Mouse (Mus musculus): Measurements from ENCODE around the gene Tcf21. TPM values are rescaled to one million over a fixed set of nuclear protein-coding genes. Genes with fewer than 3 reads are reported as not detected.

Tcf21 gene
- total RNA-seq, 2 experiments from 2014 or later, result not detected

GRCm38 (mm10) chr10:22816237-22816762 is 3.7 kb downstream of the Tcf21 start:
- no peak for DNase-seq (ENCODE audit: low spot score in 2 of 2)

- DNase-seq (ENCODE audit: low spot score in 2 of 2), result no peak
Observed at GRCm38 (mm10) chr10:22815461-22816236, 4.3 kb downstream of the Tcf21 start.

DNA sequence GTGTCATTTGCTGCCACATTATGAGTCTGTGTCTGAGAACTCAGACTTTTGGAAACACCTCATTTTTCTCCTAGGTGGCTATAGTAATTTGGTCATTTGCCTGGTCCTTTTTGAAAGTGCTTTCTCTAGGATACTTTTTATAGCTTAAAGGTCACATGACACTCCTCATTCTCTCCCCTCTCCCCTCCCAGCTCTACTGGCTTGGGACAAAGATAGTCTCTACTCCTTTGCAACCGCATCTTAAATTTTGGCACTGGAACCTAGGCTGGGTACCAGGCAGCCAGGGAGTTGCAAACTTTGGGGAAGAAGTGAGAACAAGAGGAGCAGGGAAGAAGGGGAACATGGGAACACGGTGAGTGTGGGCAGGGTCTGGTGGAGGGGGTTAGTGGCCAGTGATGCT is 5.2 kb downstream of the Tcf21 start:
- no peak for DNase-seq (ENCODE audit: low spot score in 2 of 2)

DNA sequence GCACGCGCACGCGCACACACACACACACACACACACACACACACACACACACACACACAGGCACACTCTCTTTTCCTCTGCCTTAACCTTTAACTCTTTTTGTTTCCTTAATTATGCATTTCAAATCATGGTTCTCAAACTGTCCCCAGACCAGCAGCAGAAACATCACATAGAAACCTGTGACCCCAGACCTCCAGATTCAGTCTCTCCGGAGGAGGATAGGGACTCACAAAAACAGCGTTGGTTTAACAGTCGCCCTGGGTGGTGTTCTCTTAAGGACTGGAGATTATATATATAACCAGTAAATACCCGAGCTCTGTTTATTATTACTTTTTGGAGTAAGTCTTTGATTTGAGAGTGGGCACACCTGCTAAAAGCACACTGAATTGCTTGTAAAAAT is 5.7 kb downstream of the Tcf21 start:
- DNase-seq (ENCODE audit: low spot score in 2 of 2), result no peak

GRCm38 (mm10) chr10:22813317-22813960 is 6.5 kb downstream of the Tcf21 start:
- no peak for DNase-seq (ENCODE audit: low spot score in 2 of 2)

- no peak for DNase-seq (ENCODE audit: low spot score in 2 of 2)
Observed at GRCm38 (mm10) chr10:22811921-22812320, 8.1 kb downstream of the Tcf21 start.

DNA sequence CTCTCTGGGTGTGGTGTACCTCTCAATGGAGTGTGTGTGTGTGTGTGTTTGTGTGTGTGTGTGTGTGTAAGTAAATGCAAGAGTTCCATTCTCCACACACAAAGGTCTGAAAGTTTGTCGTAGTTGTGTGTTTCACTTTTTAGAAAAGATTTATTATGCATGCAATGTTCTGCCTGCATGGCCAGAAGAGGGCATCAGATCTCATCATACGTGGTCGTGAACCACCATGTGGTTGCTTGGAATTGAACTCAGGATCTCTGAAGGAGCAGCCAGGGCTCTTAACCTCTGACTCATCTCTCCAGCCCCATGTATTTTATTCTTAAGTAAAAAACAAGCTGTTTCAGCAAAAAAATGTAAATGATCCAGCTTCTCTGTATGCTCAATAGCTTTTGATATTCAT is 37.3 kb downstream of the Tcf21 start:
- no peak for DNase-seq (ENCODE audit: low spot score in 2 of 2)

GRCm38 (mm10) chr10:22781466-22781865 is 38.5 kb downstream of the Tcf21 start:
- no peak for DNase-seq (ENCODE audit: low spot score in 2 of 2)

DNA sequence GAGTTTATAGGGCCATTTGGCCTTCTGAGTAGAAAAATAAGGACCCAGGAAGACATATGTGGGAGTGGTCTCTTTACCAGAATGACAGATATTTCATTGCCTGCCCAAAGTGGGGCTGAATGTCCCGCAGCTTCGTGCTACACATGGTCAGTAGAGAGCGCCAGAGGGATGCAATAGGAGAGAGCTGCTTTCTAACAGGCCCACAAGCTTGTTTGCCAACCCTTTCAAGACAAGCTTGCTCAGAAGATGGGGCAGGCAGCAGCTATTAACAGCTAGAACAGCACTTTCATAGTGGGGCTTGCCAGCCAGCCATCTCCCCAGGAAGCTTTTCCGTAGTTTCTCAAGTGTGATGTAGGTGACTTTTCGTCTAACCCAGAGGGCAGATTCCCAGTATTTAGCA is 42.0 kb downstream of the Tcf21 start:
- DNase-seq (ENCODE audit: low spot score in 2 of 2), result no peak

GRCm38 (mm10) chr10:22776007-22776698 is 43.8 kb downstream of the Tcf21 start:
- peak; percentile 52 to 69 for DNase-seq (ENCODE audit: low spot score in 2 of 2)

DNA sequence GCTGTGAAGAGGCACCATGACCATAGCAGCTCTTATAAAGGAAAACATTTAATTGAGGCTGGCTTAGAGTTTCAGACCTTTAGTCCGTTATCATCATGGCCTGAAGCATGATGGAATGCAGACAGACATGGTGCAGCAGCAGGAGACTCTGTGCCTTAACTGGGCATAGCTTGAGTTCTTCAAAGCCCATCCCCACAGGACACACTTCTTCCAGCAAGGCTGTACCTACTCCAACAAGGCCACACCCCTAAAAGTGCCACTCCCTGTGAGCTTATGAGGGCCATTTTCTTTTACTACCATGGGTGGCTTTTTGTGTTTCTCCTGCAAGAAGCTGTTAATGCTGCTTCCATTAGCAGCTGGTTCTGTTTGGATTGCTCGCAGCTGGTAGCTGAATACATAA is 44.5 kb downstream of the Tcf21 start:
- DNase-seq (ENCODE audit: low spot score in 2 of 2), result no peak

DNA sequence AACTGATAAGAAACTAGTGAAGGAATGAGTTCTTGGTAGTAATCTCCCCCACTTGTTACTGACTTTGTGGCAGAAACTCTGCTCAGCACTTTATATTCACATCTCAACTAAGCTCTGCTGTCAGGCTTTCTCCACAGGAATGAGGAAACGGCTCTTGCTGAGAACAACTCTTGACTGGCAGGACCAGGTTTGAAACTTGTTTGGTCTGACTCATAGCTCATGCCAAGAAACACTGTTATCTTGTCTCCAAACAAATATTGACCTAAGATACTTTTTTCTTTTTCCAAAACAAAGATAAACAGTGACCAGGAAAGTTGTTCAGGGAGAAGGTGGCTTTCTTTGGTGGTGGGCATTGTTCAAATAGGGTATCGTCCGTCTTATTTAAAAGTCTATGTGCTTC is 45.3 kb downstream of the Tcf21 start:
- no peak for DNase-seq (ENCODE audit: low spot score in 2 of 2)

Other genes with a start within 250 kb of the Tcf21 start
- 1 to 10 TPM; 3.1 to 4.1 TPM for gene Slc2a12, start 175.2 kb downstream of the Tcf21 start, total RNA-seq (2021)
- 10 to 100 TPM; 67.4 to 73.2 TPM for gene Tbpl1, start 88.2 kb downstream of the Tcf21 start, total RNA-seq (2021)

Data from left cerebral cortex, adult 18-20 months (tissue).